Mouse (Mus musculus): ENCODE results near the gene Gtf2b. TPM values are rescaled to one million over a fixed set of nuclear protein-coding genes. Genes with fewer than 3 reads are reported as not detected.

The Gtf2b gene
- polyA plus RNA-seq, 1 experiment = 51.5 TPM

DNA sequence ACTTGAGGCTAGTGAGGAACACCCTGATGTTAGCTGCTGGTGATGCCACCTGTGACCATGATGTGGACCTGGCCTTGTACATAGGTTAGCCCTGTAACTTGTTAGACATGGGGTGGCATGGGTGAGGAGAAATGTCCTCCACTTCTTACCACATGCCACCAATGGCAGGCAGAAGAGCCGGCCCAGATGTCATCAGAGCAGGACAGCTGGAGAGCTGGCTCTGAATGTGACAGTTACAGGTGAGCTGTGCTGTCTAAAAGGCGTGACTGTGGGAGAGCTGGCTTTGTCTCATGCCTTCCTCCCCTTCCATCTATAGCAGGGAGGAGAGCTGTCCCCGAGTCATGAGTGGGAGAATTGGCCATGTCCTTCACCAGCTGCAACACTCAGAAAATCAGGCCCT lies 30.7 kb downstream of the Gtf2b start:
- Histone ChIP-seq H3K27ac (ENCODE audit: insufficient read depth, low read depth, low read length) (no peak overlapping the region), H3K4me1 (ENCODE audit: control insufficient read depth, insufficient read depth, low read length) (no peaks in the 10 kb centered on the region), H3K4me3 (ENCODE audit: insufficient read depth, low read length) (no peak overlapping the region)
- TF ChIP-seq CTCF (IDR thresholded peaks at IDR 0.05; ENCODE audit: low read depth, low read length) = no peak
- TF ChIP-seq POLR2A (IDR thresholded peaks at IDR 0.05; ENCODE audit: borderline replicate concordance, low read depth, low read length) = no peak

DNA sequence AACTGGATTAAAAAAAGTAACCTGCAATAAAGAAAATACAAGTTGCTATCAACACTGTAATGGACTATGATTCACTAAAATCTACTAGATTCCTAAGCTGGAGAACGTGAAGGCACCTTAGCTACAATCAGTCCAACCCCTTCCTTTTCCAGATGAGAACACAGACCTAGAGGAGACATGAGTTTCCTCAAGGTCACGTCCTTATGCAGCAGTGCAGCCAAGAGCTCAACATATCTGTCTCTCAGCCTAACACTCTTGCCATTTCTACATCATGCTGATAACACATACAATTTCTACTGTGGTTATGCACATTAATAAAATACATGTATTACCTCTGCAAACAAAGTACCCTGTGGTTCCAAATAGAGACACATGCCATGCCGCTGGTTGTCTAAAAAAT lies 46.7 kb downstream of the Gtf2b start:
- Histone ChIP-seq H3K4me1 (ENCODE audit: control insufficient read depth, insufficient read depth, low read length) (no peaks in the 10 kb centered on the region), H3K27ac (ENCODE audit: insufficient read depth, low read depth, low read length) (no peak overlapping the region), H3K4me3 (ENCODE audit: insufficient read depth, low read length) (no peak overlapping the region)
- TF ChIP-seq CTCF (IDR thresholded peaks at IDR 0.05; ENCODE audit: low read depth, low read length) (no peak), POLR2A (IDR thresholded peaks at IDR 0.05; ENCODE audit: borderline replicate concordance, low read depth, low read length) (no peak)

DNA sequence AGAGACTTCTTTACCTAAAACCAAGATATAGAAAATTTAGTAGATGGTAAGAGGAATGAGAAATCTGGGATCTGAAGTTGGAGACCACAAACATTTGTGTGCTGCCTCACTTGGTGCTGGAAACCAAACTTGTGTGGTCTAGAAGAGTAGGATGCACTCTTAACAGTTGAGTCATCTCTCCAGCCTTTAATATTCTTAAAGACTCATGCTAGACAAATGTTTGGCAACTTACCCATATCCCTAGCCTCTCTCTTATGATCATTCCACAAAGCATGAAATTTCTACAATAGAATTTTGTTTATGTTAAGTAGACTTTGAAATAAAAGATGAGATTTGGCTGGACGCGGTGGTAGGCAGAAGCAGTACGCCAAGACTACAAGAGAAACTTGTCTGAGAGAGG lies 52.7 kb downstream of the Gtf2b start:
- TF ChIP-seq CTCF (IDR thresholded peaks at IDR 0.05; ENCODE audit: low read depth, low read length) (no peak), POLR2A (IDR thresholded peaks at IDR 0.05; ENCODE audit: borderline replicate concordance, low read depth, low read length) (no peak)
- H3K27ac ChIP-seq (ENCODE audit: insufficient read depth, low read depth, low read length) = no peak overlapping the region
- no peaks in the 10 kb centered on the region for H3K4me1 ChIP-seq (ENCODE audit: control insufficient read depth, insufficient read depth, low read length)
- no peak overlapping the region for H3K4me3 ChIP-seq (ENCODE audit: insufficient read depth, low read length)

DNA sequence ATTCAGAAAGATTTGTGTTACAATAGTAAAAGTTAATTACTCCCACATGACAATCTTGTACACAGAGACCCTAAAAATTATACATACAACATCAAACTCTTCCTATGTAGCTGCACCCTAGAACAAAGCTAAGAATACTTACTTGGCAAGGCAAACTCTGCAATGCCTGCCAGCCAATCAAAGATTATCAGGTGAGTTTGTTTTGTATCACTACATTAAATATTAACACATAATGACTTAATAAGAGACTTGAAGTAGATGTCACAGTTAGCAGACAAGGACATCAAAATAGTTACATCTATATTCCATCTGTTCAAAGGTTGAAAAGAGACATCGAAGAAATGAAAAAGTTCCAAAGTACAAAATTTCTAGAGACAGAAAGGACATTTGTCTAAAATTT lies 58.8 kb downstream of the Gtf2b start:
- no peak for TF ChIP-seq CTCF (IDR thresholded peaks at IDR 0.05; ENCODE audit: low read depth, low read length)
- TF ChIP-seq POLR2A (IDR thresholded peaks at IDR 0.05; ENCODE audit: borderline replicate concordance, low read depth, low read length) = no peak
- peaks cover 5% of the 10 kb centered on the region for H3K4me1 ChIP-seq (ENCODE audit: control insufficient read depth, insufficient read depth, low read length)
- no peak overlapping the region for H3K4me3 ChIP-seq (ENCODE audit: insufficient read depth, low read length)
- H3K27ac ChIP-seq (ENCODE audit: insufficient read depth, low read depth, low read length) = no peak overlapping the region

DNA sequence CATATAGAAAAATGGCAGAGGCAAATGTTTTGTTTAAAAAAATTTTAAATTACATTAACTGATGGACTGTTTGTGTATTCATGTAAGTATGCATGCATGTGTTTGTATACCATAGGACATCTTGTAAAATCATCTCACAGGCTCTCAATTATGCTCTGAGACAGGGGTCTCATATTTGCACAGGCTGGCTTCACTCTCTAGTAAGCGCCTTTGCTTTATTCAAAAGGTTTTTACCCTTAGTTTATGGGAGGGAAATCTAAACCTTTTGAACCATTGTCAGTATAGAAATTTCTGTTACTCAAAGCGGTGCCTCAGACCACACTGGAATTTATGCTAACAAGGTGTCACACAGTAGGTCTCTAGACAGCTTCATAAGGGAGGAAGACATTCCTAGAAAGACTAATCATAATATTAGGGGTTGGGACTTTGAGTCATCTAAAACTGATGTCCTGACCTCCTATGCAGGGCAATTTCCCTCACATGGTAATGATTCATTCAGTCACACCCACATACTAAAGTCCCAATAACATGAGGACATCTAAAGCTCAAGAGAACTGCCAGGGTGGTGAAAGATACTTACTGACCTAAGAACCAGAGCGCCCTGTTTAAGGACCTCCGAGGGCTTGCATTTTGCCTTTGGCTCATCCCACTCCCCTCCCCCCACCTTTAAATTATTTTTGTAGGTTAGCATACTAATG lies 61.8 kb downstream of the Gtf2b start:
- Histone ChIP-seq H3K4me3 (ENCODE audit: insufficient read depth, low read length) (no peak overlapping the region), H3K27ac (ENCODE audit: insufficient read depth, low read depth, low read length) (peak overlapping the region; percentile 34; the same call in 1 of the 2 replicates), H3K4me1 (ENCODE audit: control insufficient read depth, insufficient read depth, low read length) (peaks cover 5% of the 10 kb centered on the region)
- no peak for TF ChIP-seq CTCF (IDR thresholded peaks at IDR 0.05; ENCODE audit: low read depth, low read length)
- no peak for TF ChIP-seq POLR2A (IDR thresholded peaks at IDR 0.05; ENCODE audit: borderline replicate concordance, low read depth, low read length)

DNA sequence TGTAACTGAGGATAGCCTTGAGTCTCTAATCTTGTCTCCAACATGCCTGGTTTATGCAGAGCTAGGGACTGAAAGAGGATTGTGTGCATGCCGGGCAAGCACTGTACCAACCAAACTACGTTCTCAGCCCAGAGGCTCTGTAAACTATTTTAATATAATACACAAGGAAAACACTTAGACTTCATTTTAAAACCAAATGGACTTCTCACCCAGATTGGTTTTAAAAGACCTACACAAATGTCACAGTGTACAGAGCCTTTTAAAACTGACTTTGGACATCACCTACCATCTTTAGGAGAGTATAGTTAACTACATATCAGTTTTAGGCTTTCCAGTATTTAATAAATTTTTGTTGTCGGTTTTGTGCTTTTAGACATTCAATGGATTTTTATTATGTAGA lies 68.1 kb downstream of the Gtf2b start:
- H3K4me1 ChIP-seq (ENCODE audit: control insufficient read depth, insufficient read depth, low read length) = no peaks in the 10 kb centered on the region
- TF ChIP-seq CTCF (IDR thresholded peaks at IDR 0.05; ENCODE audit: low read depth, low read length) (no peak), POLR2A (IDR thresholded peaks at IDR 0.05; ENCODE audit: borderline replicate concordance, low read depth, low read length) (no peak)
- H3K27ac ChIP-seq (ENCODE audit: insufficient read depth, low read depth, low read length) = no peak overlapping the region
- H3K4me3 ChIP-seq (ENCODE audit: insufficient read depth, low read length) = no peak overlapping the region

Other genes with a start within 250 kb of the Gtf2b start
- gene Gbp7, start 234.7 kb upstream of the Gtf2b start, polyA plus RNA-seq (2012; ENCODE audit: insufficient read depth, insufficient read length, missing spikeins) = 18.6 and 20.4 TPM in 2 replicates
- gene Gbp3, start 205.0 kb upstream of the Gtf2b start, polyA plus RNA-seq (2012; ENCODE audit: insufficient read depth, insufficient read length, missing spikeins) = 27.5 and 31.0 TPM in 2 replicates
- gene Gbp2b, start 170.2 kb upstream of the Gtf2b start, polyA plus RNA-seq (2012; ENCODE audit: insufficient read depth, insufficient read length, missing spikeins) = not detected in 2 replicates
- 30.4 and 31.0 TPM in 2 replicates for gene Gbp2, start 144.4 kb upstream of the Gtf2b start, polyA plus RNA-seq (2012; ENCODE audit: insufficient read depth, insufficient read length, missing spikeins)
- gene Kyat3, start 64.0 kb upstream of the Gtf2b start, polyA plus RNA-seq (2012; ENCODE audit: insufficient read depth, insufficient read length, missing spikeins) = 3.0 and 3.4 TPM in 2 replicates
- gene Pkn2, start 117.0 kb downstream of the Gtf2b start, polyA plus RNA-seq (2012; ENCODE audit: insufficient read depth, insufficient read length, missing spikeins) = 16.8 and 17.3 TPM in 2 replicates

Data from bone marrow macrophage, adult 2 months (primary cell).